Mouse (Mus musculus) G1E (cell line): Measurements from ENCODE around the gene Myf6. TPM values are rescaled to one million over a fixed set of nuclear protein-coding genes. Genes with fewer than 3 reads are reported as not detected.

Experiments used
- ATAC-seq: 2 replicates; pipeline ENCODE4 v1.8.0; 2016; ENCODE audit warnings: mild to moderate bottlenecking; ENCODE audit not compliant: insufficient number of reproducible peaks, poor library complexity, low FRiP score, severe bottlenecking; ENCODE audit errors: extremely low read depth
- DNase-seq: peaks from one replicate; pipeline ENCODE4 v3.0.0; 2012; ENCODE audit warnings: low spot score
- H3K27me3 ChIP-seq: 2 replicates; pipeline ENCODE4 v1.6.1; 2012; ENCODE audit warnings: mild to moderate bottlenecking, low read length, inconsistent platforms; ENCODE audit not compliant: insufficient read depth
- H3K36me3 ChIP-seq: replicated peaks from 2 replicates; pipeline ENCODE3; 2012; ENCODE audit warnings: mild to moderate bottlenecking, inconsistent platforms
- H3K4me1 ChIP-seq: 2 replicates; pipeline ENCODE4 v1.6.1; 2012; ENCODE audit warnings: low read depth, low read length, inconsistent platforms, mixed read lengths; ENCODE audit not compliant: insufficient read depth
- H3K4me3 ChIP-seq: 2 replicates; pipeline ENCODE4 v1.5.1; 2012; ENCODE audit warnings: low read depth, mild to moderate bottlenecking, inconsistent platforms, low read length, moderate library complexity, mixed read lengths
- H3K9me3 ChIP-seq: replicated peaks from 2 replicates; pipeline ENCODE4 v1.6.1; 2012; ENCODE audit warnings: inconsistent platforms
- CTCF ChIP-seq: IDR thresholded peaks from 2 replicates; pipeline ENCODE4 v1.5.1; 2012; ENCODE audit warnings: low read depth, low read length, inconsistent platforms, mixed read lengths
- GATA1 ChIP-seq: IDR thresholded peaks from 2 replicates; pipeline ENCODE4 v1.6.1; 2012; ENCODE audit warnings: borderline replicate concordance, low read length, inconsistent platforms, mixed read lengths
- GATA2 ChIP-seq: IDR thresholded peaks from 2 replicates; pipeline ENCODE4 v1.6.1; 2012; ENCODE audit warnings: low read depth, low read length, inconsistent platforms, borderline replicate concordance
- POLR2AphosphoS5 ChIP-seq: IDR thresholded peaks from 2 replicates; pipeline ENCODE4 v1.6.1; 2012; ENCODE audit warnings: low read depth, low read length, inconsistent platforms; ENCODE audit not compliant: insufficient replicate concordance
- TAL1 ChIP-seq: conservative IDR thresholded peaks from 2 replicates; pipeline ENCODE4 v1.6.1; 2012; ENCODE audit warnings: low read depth, low read length, inconsistent platforms, mixed read lengths
- polyA plus RNA-seq: library from polyadenylated mRNA; stranded (reverse); fragments of >175 nt; gene quantifications from 2 replicates; pipeline ENCODE4 v1.2.3, GENCODE M21; 2012
- total RNA-seq, 2 experiments: library from RNA; stranded (forward) in 1 of 2; stranded (reverse) in 1 of 2; fragments of 200-1000 nt in 1 of 2; fragments of >200 nt in 1 of 2; fragmentation: Nextera tagmentation in 1 of 2; gene quantifications; 2 replicates each; pipeline ENCODE4 v1.2.3; 2014 to 2017

Gene Myf6
- total and polyA plus RNA-seq, 3 experiments: not detected

DNA sequence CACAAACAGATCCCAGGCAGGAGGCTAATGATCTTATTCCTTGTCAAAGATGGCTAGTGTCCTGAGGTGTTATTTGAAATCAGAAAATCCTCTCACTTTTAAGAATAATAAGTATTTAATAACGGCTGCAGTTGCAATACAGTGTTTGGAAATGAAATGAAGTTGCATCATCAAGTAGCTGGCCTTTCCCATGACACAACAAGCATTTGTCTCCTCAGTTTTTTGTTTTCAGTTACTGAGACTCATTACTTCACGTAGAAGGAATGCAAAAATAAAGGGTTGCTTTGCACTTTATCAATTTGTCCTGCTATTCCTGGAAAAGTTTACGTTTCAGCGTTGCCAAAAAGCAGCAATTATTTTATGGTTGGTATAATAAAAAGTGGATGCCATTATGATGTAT is 8.9 kb upstream of the Myf6 start:
- no peaks in the 10 kb centered on the region for H3K27me3 ChIP-seq
- DNase-seq: no peak
- no peaks in the 10 kb centered on the region for H3K4me1 ChIP-seq

DNA sequence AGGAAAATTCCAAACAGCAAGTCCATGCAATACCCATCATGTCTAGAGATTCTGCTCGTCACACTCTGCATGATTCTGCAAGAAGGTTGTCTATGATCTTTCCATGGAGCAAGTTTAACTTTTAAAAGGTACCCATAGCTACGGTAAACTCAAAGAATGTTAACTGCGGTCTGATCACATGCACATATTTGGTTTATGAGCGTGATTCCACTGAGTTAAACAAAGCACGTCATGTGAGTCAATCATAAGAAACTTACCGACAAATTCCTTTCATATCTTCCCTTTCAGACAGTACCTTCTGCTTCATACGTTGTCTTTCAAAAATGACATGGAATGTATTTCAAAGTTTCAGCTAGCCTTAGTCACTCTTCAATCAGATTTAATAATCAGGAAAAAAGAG is 7.7 kb upstream of the Myf6 start:
- no peaks in the 10 kb centered on the region for H3K27me3 ChIP-seq
- no peak for DNase-seq
- H3K9me3 ChIP-seq: peaks cover 11% of the 10 kb centered on the region
- ATAC-seq: no peak
- no peaks in the 10 kb centered on the region for H3K36me3 ChIP-seq
- H3K4me1 ChIP-seq: no peaks in the 10 kb centered on the region
- no peak overlapping the region for H3K4me3 ChIP-seq
- TF ChIP-seq GATA1 (no peak), GATA2 (no peak), CTCF (no peak), TAL1 (no peak), POLR2AphosphoS5 (no peak)

More for the DNA sequence above, 8.9 kb upstream of the Myf6 start:
- no peaks in the 10 kb centered on the region for H3K36me3 ChIP-seq
- H3K4me3 ChIP-seq: no peak overlapping the region
- H3K9me3 ChIP-seq: peaks cover 10% of the 10 kb centered on the region
- no peak for ATAC-seq
- no peak for TF ChIP-seq POLR2AphosphoS5
- TF ChIP-seq GATA1: no peak
- no peak for TF ChIP-seq TAL1
- no peak for TF ChIP-seq CTCF

DNA sequence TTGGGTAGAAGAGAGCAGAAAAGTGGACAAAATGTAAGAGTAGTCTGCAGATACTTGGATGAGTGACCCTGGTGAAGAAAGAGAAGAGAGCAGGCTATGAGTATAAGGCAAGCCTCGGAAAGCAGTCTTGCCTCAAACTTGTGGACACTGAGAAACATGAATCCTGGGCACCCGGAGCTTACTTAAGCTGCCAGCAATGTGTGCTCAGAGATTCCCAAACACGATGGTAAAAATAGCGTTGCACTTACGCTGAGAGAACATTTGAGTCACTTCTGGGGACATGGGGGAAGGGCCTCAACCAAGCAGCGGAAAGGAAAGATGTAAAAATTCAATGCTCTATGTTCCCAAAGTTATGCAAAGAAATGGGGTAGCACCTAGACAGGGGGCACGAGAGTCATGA is 5.1 kb upstream of the Myf6 start:
- H3K27me3 ChIP-seq: no peaks in the 10 kb centered on the region
- H3K9me3 ChIP-seq: peaks cover 12% of the 10 kb centered on the region; the same call in 1 of the 2 replicates
- DNase-seq: no peak
- TF ChIP-seq POLR2AphosphoS5: no peak
- no peak for TF ChIP-seq GATA2
- no peak for TF ChIP-seq GATA1
- no peaks in the 10 kb centered on the region for H3K36me3 ChIP-seq
- H3K4me1 ChIP-seq: no peaks in the 10 kb centered on the region
- no peak overlapping the region for H3K4me3 ChIP-seq
- no peak for ATAC-seq

DNA sequence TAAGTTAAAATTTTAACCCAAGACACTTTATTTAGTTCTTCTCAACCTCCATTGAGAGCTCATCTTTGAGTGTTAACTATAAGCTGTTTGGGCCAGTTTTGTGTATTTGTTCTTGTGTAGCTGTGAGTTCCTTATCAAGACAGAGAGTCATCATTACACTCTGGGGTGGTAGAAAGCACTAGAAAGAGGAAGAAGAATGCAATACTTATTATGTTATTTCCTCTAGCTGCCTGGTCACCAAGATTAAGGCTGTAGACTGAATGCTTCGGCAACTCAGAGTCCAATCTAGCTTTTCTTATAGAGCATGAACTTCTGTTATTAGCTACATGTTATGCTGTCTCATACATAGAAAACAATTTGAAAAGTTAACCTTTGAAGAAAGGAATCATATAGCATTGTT is 1.9 kb upstream of the Myf6 start:
- DNase-seq (no peak), ATAC-seq (no peak)
- H3K27me3 ChIP-seq: no peaks in the 10 kb centered on the region
- H3K36me3 ChIP-seq: no peaks in the 10 kb centered on the region
- no peaks in the 10 kb centered on the region for H3K4me1 ChIP-seq
- peaks cover 28% of the 10 kb centered on the region for H3K9me3 ChIP-seq
- H3K4me3 ChIP-seq: no peak overlapping the region
- no peak for TF ChIP-seq GATA2
- TF ChIP-seq POLR2AphosphoS5: no peak
- no peak for TF ChIP-seq TAL1
- TF ChIP-seq GATA1: no peak
- TF ChIP-seq CTCF: no peak

DNA sequence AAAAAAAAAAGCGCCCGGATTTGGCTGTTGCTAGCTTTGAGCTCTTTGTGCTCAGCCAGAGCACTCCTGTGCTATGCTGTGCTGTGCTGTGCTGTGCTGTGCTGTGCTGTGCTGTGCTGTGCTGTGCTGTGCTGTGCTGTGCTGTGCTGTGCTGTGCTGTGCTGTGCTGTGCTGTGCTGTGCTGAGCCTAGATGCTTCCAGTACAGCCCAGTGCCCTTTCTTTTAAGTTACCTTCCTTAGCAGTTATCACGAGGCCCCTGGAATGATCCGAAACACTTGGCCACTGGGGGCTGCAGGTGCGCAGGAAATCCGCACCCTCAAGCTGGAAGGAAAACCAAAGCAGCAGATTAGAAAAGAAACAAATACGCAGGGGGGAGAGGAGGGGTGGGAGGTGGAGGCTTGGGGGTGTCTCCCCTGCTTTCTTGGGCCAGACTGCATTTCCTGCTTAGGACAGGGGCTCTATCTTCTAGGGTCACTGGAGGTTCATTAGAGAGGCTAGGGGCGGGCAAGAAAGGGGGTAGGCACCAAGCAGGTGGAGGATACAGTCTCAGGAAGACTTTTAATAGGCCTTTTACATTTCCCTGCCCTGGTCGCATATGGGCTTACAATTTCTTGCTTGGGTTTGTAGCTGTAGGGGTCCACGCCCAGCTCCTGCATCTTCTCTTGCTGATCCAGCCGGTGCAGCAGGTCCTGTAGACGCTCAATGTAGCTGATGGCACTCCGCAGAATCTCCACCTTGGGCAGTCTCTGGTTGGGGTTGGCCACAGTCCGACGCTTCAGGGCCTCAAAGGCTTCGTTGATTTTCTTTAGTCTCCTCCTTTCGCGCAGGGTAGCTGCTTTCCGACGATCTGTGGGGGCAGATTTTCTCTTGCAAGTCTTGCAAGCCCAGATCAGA is 710 bp downstream of the Myf6 start:
- no peak overlapping the region for H3K4me3 ChIP-seq
- peaks cover 21% of the 10 kb centered on the region for H3K9me3 ChIP-seq
- no peaks in the 10 kb centered on the region for H3K36me3 ChIP-seq
- TF ChIP-seq TAL1 (no peak), GATA2 (no peak), GATA1 (no peak), CTCF (no peak), POLR2AphosphoS5 (no peak)
- H3K27me3 ChIP-seq: no peaks in the 10 kb centered on the region
- ATAC-seq (no peak), DNase-seq (no peak)
- no peaks in the 10 kb centered on the region for H3K4me1 ChIP-seq

DNA sequence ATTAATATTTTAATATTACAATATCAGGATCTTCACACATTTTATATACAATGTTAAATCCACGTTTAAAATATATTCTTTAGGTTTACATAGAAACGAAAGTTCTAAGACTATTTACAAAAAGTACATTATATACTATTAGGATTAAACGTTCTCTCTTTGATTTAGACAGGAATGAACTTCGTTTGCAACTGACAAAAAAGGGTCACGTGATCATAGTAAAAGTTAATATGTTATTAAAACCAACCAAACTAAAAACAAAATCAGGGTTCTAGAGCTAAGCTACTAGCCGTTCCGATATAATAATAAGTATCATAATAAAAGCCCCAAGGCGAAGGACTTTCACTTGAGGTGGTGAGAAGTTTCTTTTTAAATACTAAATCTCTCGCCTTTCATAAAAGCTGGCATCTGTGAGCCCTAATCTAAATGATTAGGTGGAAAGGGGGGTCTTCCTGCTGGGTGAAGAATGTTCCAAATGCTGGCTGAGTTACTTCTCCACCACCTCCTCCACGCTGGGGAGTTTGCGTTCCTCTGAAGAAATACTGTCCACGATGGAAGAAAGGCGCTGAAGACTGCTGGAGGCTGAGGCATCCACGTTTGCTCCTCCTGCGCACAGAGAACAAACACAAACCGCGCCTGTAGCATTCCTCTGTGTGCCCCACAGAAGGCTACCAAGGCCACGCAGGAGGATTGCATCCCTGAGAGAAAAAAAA is 1.5 kb downstream of the Myf6 start:
- Histone ChIP-seq H3K36me3 (no peaks in the 10 kb centered on the region), H3K9me3 (peaks cover 26% of the 10 kb centered on the region), H3K4me1 (no peaks in the 10 kb centered on the region), H3K4me3 (no peak overlapping the region), H3K27me3 (no peaks in the 10 kb centered on the region)
- no peak for TF ChIP-seq GATA2
- no peak for TF ChIP-seq CTCF
- TF ChIP-seq TAL1: no peak
- TF ChIP-seq GATA1: no peak
- no peak for TF ChIP-seq POLR2AphosphoS5
- ATAC-seq (no peak), DNase-seq (no peak)
